Mouse (Mus musculus): ENCODE measurements around the gene Myo1d. TPM values are rescaled to one million over a fixed set of nuclear protein-coding genes. Genes with fewer than 3 reads are reported as not detected.
"Not testable (repeated sequence)": the region's sequence is repeated elsewhere in the genome, so short reads cannot be mapped to it uniquely, and the experiment has no call there.

The Myo1d gene
- polyA plus RNA-seq, 1 experiment from 2014 or later: 10.8 TPM

- peak within 1 kb of the TSS; percentile 31; the same call in 1 of the 2 replicates for H3K27ac ChIP-seq (ENCODE audit: low read depth, low read length)
- H3K4me1 ChIP-seq (ENCODE audit: control insufficient read depth, insufficient read depth, low read length): peaks cover 7% of the 10 kb centered on the region
- under 1% methylated on average over 62 of the region's 116 CpGs for WGBS (ENCODE audit: insufficient replicate concordance)
- H3K9ac ChIP-seq (ENCODE audit: low read depth, low read length): peak within 1 kb of the TSS; percentile 70
- H3K4me3 ChIP-seq (ENCODE audit: low read depth, low read length): peak within 1 kb of the TSS; percentile 72
- peaks cover 14% of the 10 kb centered on the region for H3K27me3 ChIP-seq (ENCODE audit: control insufficient read depth, insufficient read depth, low read length)
- H3K4me2 ChIP-seq: peak within 1 kb of the TSS; percentile 100
- peaks cover 11% of the 10 kb centered on the region for H3K36me3 ChIP-seq (ENCODE audit: control insufficient read depth, insufficient read depth, low read length)
- ATAC-seq (replicated peaks; ENCODE audit: insufficient number of reproducible peaks, low FRiP score, low TSS enrichment): peak; percentile 88
- H3K9me3 ChIP-seq (replicated peaks; ENCODE audit: control insufficient read depth, low read length): no peaks in the 10 kb centered on the region
Observed at GRCm38 (mm10) chr11:80476222-80477189, 303.3 kb downstream of the Myo1d start, which contains the start of gene Cdk5r1. Gene Cdk5r1, plus strand, starts transcription at chr11:80477023.

- Histone ChIP-seq H3K9me3 (replicated peaks; ENCODE audit: control insufficient read depth, low read length) (no peaks in the 10 kb centered on the region), H3K9ac (ENCODE audit: low read depth, low read length) (no peak overlapping the region), H3K4me2 (no peak overlapping the region), H3K27ac (ENCODE audit: low read depth, low read length) (no peak overlapping the region), H3K27me3 (ENCODE audit: control insufficient read depth, insufficient read depth, low read length) (peaks cover 14% of the 10 kb centered on the region), H3K4me1 (ENCODE audit: control insufficient read depth, insufficient read depth, low read length) (peaks cover 7% of the 10 kb centered on the region), H3K36me3 (ENCODE audit: control insufficient read depth, insufficient read depth, low read length) (peaks cover 13% of the 10 kb centered on the region), H3K4me3 (ENCODE audit: low read depth, low read length) (no peak overlapping the region)
- no peak for ATAC-seq (replicated peaks; ENCODE audit: insufficient number of reproducible peaks, low FRiP score, low TSS enrichment)
- 76% methylated on average over 9 of the region's 9 CpGs for WGBS (ENCODE audit: insufficient replicate concordance)
Observed at GRCm38 (mm10) chr11:80475544-80475943, 304.3 kb downstream of the Myo1d start.

GRCm38 (mm10) chr11:80474846-80475245 is 305.0 kb downstream of the Myo1d start:
- Histone ChIP-seq H3K4me2 (no peak overlapping the region), H3K4me1 (ENCODE audit: control insufficient read depth, insufficient read depth, low read length) (peaks cover 7% of the 10 kb centered on the region), H3K4me3 (ENCODE audit: low read depth, low read length) (no peak overlapping the region), H3K27me3 (ENCODE audit: control insufficient read depth, insufficient read depth, low read length) (peaks cover 14% of the 10 kb centered on the region), H3K27ac (ENCODE audit: low read depth, low read length) (no peak overlapping the region), H3K9ac (ENCODE audit: low read depth, low read length) (no peak overlapping the region), H3K36me3 (ENCODE audit: control insufficient read depth, insufficient read depth, low read length) (peaks cover 20% of the 10 kb centered on the region), H3K9me3 (replicated peaks; ENCODE audit: control insufficient read depth, low read length) (no peaks in the 10 kb centered on the region)
- ATAC-seq (replicated peaks; ENCODE audit: insufficient number of reproducible peaks, low FRiP score, low TSS enrichment): no peak
- WGBS (ENCODE audit: insufficient replicate concordance): 94% methylated on average over 11 of the region's 11 CpGs

GRCm38 (mm10) chr11:80474175-80474691 is 305.6 kb downstream of the Myo1d start:
- WGBS (ENCODE audit: insufficient replicate concordance): 56% methylated on average over 2 of the region's 2 CpGs
- no peak overlapping the region for H3K4me3 ChIP-seq (ENCODE audit: low read depth, low read length)
- peaks cover 26% of the 10 kb centered on the region for H3K36me3 ChIP-seq (ENCODE audit: control insufficient read depth, insufficient read depth, low read length)
- peaks cover 11% of the 10 kb centered on the region for H3K27me3 ChIP-seq (ENCODE audit: control insufficient read depth, insufficient read depth, low read length)
- no peak overlapping the region for H3K27ac ChIP-seq (ENCODE audit: low read depth, low read length)
- H3K4me1 ChIP-seq (ENCODE audit: control insufficient read depth, insufficient read depth, low read length): peaks cover 7% of the 10 kb centered on the region
- H3K9ac ChIP-seq (ENCODE audit: low read depth, low read length): no peak overlapping the region
- no peak for ATAC-seq (replicated peaks; ENCODE audit: insufficient number of reproducible peaks, low FRiP score, low TSS enrichment)
- H3K9me3 ChIP-seq (replicated peaks; ENCODE audit: control insufficient read depth, low read length): no peaks in the 10 kb centered on the region
- no peak overlapping the region for H3K4me2 ChIP-seq

- no peak overlapping the region for H3K4me2 ChIP-seq
- 80% methylated on average over 16 of the region's 16 CpGs for WGBS (ENCODE audit: insufficient replicate concordance)
- H3K36me3 ChIP-seq (ENCODE audit: control insufficient read depth, insufficient read depth, low read length): peaks cover 34% of the 10 kb centered on the region
- H3K27me3 ChIP-seq (ENCODE audit: control insufficient read depth, insufficient read depth, low read length): no peaks in the 10 kb centered on the region
- no peak for ATAC-seq (replicated peaks; ENCODE audit: insufficient number of reproducible peaks, low FRiP score, low TSS enrichment)
- H3K4me1 ChIP-seq (ENCODE audit: control insufficient read depth, insufficient read depth, low read length): no peaks in the 10 kb centered on the region
- H3K4me3 ChIP-seq (ENCODE audit: low read depth, low read length): no peak overlapping the region
- no peak overlapping the region for H3K27ac ChIP-seq (ENCODE audit: low read depth, low read length)
- no peak overlapping the region for H3K9ac ChIP-seq (ENCODE audit: low read depth, low read length)
- H3K9me3 ChIP-seq (replicated peaks; ENCODE audit: control insufficient read depth, low read length): no peaks in the 10 kb centered on the region
Observed at GRCm38 (mm10) chr11:80471836-80472605, 307.8 kb downstream of the Myo1d start.

- H3K4me2 ChIP-seq; H3K4me1 ChIP-seq (ENCODE audit: control insufficient read depth, insufficient read depth, low read length); H3K4me3 ChIP-seq (ENCODE audit: low read depth, low read length); H3K9me3 ChIP-seq (replicated peaks; ENCODE audit: control insufficient read depth, low read length); H3K27ac ChIP-seq (ENCODE audit: low read depth, low read length); H3K9ac ChIP-seq (ENCODE audit: low read depth, low read length); ATAC-seq (replicated peaks; ENCODE audit: insufficient number of reproducible peaks, low FRiP score, low TSS enrichment); H3K27me3 ChIP-seq (ENCODE audit: control insufficient read depth, insufficient read depth, low read length): not testable (repeated sequence)
- peaks cover 29% of the 10 kb centered on the region for H3K36me3 ChIP-seq (ENCODE audit: control insufficient read depth, insufficient read depth, low read length)
- 87% methylated on average over 4 of the region's 4 CpGs for whole genome bisulfite sequencing (ENCODE audit: insufficient replicate concordance)
Observed at GRCm38 (mm10) chr11:80463605-80464130, 316.2 kb downstream of the Myo1d start.

- ATAC-seq (replicated peaks; ENCODE audit: insufficient number of reproducible peaks, low FRiP score, low TSS enrichment): no peak
- peaks cover 12% of the 10 kb centered on the region for H3K36me3 ChIP-seq (ENCODE audit: control insufficient read depth, insufficient read depth, low read length)
- no peak overlapping the region for H3K27ac ChIP-seq (ENCODE audit: low read depth, low read length)
- no peaks in the 10 kb centered on the region for H3K9me3 ChIP-seq (replicated peaks; ENCODE audit: control insufficient read depth, low read length)
- H3K9ac ChIP-seq (ENCODE audit: low read depth, low read length): no peak overlapping the region
- no peaks in the 10 kb centered on the region for H3K27me3 ChIP-seq (ENCODE audit: control insufficient read depth, insufficient read depth, low read length)
- no peaks in the 10 kb centered on the region for H3K4me1 ChIP-seq (ENCODE audit: control insufficient read depth, insufficient read depth, low read length)
- WGBS (ENCODE audit: insufficient replicate concordance): 97% methylated on average over 1 of the region's 1 CpGs
- H3K4me3 ChIP-seq (ENCODE audit: low read depth, low read length): no peak overlapping the region
- H3K4me2 ChIP-seq: no peak overlapping the region
Observed at GRCm38 (mm10) chr11:80453198-80453597, 326.6 kb downstream of the Myo1d start.

GRCm38 (mm10) chr11:80452242-80452641 is 327.6 kb downstream of the Myo1d start:
- H3K4me2 ChIP-seq: no peak overlapping the region
- H3K27me3 ChIP-seq (ENCODE audit: control insufficient read depth, insufficient read depth, low read length): no peaks in the 10 kb centered on the region
- no peaks in the 10 kb centered on the region for H3K4me1 ChIP-seq (ENCODE audit: control insufficient read depth, insufficient read depth, low read length)
- no peak overlapping the region for H3K9ac ChIP-seq (ENCODE audit: low read depth, low read length)
- H3K27ac ChIP-seq (ENCODE audit: low read depth, low read length): no peak overlapping the region
- H3K9me3 ChIP-seq (replicated peaks; ENCODE audit: control insufficient read depth, low read length): no peaks in the 10 kb centered on the region
- WGBS (ENCODE audit: insufficient replicate concordance): 82% methylated on average over 3 of the region's 3 CpGs
- no peak overlapping the region for H3K4me3 ChIP-seq (ENCODE audit: low read depth, low read length)
- no peak for ATAC-seq (replicated peaks; ENCODE audit: insufficient number of reproducible peaks, low FRiP score, low TSS enrichment)
- H3K36me3 ChIP-seq (ENCODE audit: control insufficient read depth, insufficient read depth, low read length): peaks cover 17% of the 10 kb centered on the region

Data from heart, embryonic 11.5 days (tissue).